Mouse (Mus musculus) CH12.LX (cell line): ENCODE measurements around the gene Tmem41b.
A peak's percentile ranks its signal among the peaks of the same experiment; 100 is the strongest.

ENCODE experiments used
- CTCF ChIP-seq, 2 experiments: IDR thresholded peaks in 1 of 2; conservative IDR thresholded peaks in 1 of 2; 2 replicates each; pipeline ENCODE4 v1.5.1; 2011 to 2012; ENCODE audit warnings: low read depth in 2 of 2, low read length in 2 of 2, improper control_type of control experiment in 1 of 2, inconsistent platforms in 1 of 2, mild to moderate bottlenecking in 1 of 2, moderate library complexity in 1 of 2
- EP300 ChIP-seq: IDR thresholded peaks from 2 replicates; pipeline ENCODE4 v1.6.1; 2011; ENCODE audit warnings: low read length, improper control_type of control experiment
- MAX ChIP-seq: IDR thresholded peaks from 2 replicates; pipeline ENCODE4 v1.6.1; 2011; ENCODE audit warnings: low read length, improper control_type of control experiment
- POLR2A ChIP-seq: IDR thresholded peaks from 2 replicates; pipeline ENCODE4 v1.6.1; 2011; ENCODE audit warnings: low read depth, mild to moderate bottlenecking, improper control_type of control experiment, low read length

DNA sequence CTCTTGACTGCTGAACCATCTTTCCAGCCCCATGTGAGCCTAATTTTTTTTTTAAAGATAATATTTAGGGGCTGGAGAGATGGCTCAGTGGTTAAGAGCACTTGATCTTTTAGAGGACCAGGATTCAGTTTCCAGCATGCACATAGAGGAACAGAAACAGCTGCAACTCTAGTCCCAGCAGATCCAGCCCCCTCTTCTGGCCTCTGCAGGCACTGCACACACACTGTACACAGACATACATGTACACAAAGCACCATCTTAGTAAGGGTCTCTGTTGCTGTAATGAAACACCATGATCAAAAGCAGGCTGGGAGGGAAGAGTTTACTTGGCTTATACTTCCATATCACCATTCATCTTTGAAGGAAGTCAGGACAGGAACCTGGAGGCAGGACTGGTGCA, 21.1 kb downstream of the Tmem41b start:
- TF ChIP-seq CTCF (conservative IDR thresholded peaks at IDR 0.05 in 1 of 2, IDR thresholded peaks at IDR 0.05 in 1 of 2; ENCODE audit: low read depth in 2 of 2, low read length in 2 of 2) (peak in 1 of 2 experiments; percentile 19; a peak in 1 of 4 replicates), MAX (no peak), POLR2A (no peak), EP300 (no peak)
